Mouse (Mus musculus): ENCODE measurements around the gene Ppp3ca.
"Not testable (repeated sequence)": the region's sequence is repeated elsewhere in the genome, so short reads cannot be mapped to it uniquely, and the experiment has no call there.

Ppp3ca gene

DNA sequence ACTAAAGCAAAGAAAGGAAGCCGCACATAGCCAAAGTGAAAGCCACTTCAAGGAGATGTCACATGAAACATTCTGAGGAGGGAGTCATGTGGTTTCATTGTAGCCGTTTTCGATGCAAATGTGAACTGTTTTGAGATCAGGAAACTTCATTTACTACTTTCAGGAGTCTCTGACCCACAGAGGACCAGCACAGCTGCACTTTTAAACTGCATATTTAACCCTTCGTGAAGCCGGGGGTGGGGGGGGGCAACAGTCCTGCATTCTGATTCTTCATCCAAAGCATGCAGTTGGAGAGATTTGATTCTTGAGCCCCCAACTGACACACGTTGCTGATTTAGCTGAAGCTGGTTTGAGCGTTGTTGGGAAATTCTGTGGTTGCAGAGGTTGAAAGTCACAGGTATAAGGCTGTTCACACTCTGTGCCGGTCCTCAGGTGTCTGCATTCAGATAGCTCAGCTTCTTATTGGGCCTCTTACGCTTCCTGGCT is 18.2 kb downstream of the Ppp3ca start:
- no peak for DNase-seq

DNA sequence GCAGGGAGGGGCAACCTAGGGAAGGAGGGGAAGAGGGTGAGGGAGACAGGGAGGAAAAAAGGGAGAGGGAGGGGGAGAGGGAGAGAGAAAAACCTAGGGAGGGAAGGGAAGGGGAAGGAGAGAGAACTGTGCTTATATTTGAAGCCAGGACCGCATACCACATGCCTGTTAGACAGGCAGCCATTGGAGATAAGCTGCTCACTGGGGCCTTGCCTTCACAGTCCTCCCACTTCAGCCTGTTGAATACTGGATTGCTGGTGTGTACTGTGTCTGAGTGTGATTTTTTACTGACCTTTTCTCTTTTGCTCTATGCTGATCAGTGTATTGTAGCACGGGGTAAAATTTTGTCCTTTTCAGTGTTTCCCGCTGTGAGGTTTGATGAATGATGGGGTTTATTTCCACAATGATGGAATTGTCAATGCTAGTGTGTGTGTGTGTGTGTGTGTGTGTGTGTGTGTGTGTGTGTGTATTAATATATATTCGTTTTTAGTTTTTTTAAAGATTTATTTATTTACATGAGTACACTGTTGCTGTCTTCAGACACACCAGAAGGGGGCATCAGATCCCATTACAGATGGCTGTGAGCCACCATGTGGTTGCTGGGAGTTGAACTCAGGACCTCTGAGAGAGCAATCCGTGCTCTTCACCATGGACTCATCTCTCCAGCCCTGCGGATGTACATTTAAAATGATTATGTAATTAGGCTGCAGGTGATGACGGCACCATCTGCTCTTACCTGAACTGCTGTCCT is 20.0 kb downstream of the Ppp3ca start:
- DNase-seq, result no peak

GRCm38 (mm10) chr3:136691984-136692383 is 22.1 kb downstream of the Ppp3ca start:
- DNase-seq, result no peak

- no peak for DNase-seq
Measured at GRCm38 (mm10) chr3:136693547-136693946, 23.6 kb downstream of the Ppp3ca start.

- DNase-seq, result no peak
Measured at GRCm38 (mm10) chr3:136697626-136698191, 27.8 kb downstream of the Ppp3ca start.

GRCm38 (mm10) chr3:136699711-136700110 is 29.8 kb downstream of the Ppp3ca start:
- not testable (repeated sequence) for DNase-seq

- DNase-seq, result no peak
Measured at GRCm38 (mm10) chr3:136700447-136701009, 30.6 kb downstream of the Ppp3ca start.

GRCm38 (mm10) chr3:136702861-136703260 is 32.9 kb downstream of the Ppp3ca start:
- DNase-seq, result no peak

DNA sequence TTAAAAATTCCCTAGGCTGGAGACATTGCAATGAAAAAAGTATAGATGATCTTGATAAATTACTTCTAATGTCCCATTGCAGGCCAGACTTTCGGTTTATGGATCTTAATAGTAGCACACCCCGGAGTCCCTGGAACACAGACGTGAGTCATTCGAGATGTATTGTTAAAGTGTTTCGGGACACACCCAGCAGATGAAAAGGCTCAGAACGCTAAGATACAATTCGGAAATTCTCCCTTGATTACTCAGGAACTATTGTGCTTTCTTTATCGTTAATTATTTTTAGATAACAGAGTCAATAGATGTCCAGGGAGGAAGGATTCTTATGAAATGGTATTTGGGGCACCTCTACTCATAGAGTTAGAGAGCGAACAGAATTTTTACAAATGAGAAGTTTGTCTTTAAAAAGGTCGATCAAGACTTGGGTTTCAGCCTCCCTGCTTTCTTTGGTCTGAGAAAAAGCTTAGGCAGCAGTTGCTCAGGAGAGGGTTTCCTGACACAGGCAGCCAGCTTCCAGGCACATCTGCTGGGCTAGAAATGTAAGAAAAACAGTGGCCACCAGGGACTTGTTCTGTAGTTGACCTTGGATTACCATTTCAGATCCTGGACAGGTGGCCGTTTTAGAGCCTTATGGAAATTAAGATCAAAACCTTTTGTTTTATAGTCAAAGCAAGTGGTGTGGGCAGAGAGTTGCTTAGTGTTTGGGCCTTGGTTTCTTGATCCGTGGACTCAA is 34.8 kb downstream of the Ppp3ca start:
- no peak for DNase-seq

DNA sequence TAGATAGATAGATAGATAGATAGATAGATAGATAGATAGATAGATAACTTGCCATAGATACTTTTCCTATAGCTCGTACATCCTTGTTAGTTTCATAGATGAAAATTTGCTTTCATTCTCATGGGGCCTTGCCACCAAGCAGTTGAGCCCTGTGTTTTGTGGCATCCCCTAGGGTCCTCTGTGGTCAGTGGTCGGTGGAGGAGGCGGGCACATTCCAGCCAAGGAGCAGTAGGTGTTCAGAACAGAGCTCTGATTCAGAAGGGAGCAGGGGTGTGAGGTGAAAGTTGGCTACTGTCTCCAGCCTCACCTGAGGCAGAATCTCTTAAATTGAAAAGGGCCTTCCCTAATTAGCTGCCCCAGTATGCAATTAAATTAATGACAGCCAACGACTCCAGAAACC is 36.1 kb downstream of the Ppp3ca start:
- DNase-seq, result no peak

DNA sequence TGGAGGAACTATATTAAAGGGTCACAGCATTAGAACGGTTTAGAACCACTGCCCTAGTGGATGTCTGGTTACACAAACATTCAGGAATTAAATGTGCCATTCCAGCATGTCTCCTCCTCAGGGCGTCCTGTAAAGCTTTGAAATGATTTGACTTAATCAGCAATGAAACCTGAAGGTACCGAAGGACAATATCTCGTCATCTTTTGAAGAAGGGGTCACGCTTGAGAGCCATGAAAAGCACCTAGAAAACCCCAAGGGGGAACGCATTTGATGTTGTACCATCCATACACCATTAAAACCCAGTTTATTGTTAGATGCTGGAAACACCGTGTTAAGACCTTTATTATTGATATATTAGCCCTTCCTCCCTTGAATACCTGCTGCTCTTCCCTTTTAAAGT is 36.8 kb downstream of the Ppp3ca start:
- DNase-seq, result no peak

- no peak for DNase-seq
Measured at GRCm38 (mm10) chr3:136707222-136708019, 37.5 kb downstream of the Ppp3ca start.

GRCm38 (mm10) chr3:136708230-136708629 is 38.3 kb downstream of the Ppp3ca start:
- DNase-seq, result no peak

DNA sequence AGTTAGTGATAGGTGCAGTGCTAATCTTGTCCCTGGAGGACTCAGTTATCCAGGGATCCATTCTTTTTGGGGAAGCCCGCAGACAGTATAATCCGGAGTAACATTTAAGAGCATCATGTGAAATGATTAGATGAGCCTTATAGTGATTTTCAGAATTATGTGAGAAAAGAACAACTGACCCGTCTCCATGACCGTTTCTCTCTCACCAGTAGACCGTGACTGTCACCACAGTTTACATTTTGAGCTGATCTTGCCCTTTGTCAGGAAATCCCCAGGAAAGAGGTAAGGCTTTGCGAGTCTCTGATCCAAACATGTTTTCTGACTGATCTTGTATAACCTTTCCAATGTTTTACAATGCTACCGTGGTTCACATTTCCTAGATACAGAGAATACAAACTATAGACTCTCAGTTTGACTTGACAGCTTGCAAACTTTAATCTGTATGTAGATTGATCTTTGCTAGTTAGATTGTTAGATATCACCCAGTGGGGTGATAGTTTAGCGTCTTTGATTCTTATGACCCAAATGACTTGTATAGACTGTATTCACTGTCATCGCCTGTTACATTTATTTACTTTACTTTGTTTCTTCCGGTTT is 40.5 kb downstream of the Ppp3ca start:
- no peak for DNase-seq

DNA sequence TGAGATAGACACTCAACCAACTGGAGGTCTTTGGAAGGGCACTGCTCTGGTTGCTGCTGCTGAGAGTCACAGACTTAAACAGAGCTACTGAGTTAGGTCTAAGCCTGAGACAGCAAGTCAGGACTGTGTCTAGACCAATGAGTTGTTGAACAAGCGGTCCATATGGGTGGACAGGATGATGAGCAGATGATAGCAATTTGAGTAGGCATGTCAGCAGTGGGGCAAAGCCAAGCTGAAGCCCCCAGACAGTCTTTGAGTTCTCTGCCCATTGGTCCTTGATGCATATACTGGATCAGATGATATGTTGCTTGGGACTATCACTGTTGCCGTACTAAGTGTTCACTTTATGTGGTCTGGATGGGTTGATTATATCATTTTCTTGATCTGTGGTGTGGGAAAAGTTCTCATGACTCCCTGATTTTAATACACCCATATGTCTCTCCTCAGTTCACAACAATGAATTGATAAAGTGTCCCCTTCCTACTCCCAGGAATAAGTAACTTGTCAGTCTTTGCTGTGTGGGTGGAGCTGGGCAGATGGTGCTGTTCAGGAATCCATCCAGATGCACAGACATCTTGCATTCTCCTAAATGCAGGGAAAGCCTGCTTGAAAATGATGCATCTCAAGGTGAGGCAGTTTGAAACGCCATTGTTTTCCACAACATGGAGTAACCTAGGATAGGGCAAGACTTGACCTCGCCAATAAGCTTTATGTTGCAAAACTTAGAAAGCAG is 44.5 kb downstream of the Ppp3ca start:
- no peak for DNase-seq

DNA sequence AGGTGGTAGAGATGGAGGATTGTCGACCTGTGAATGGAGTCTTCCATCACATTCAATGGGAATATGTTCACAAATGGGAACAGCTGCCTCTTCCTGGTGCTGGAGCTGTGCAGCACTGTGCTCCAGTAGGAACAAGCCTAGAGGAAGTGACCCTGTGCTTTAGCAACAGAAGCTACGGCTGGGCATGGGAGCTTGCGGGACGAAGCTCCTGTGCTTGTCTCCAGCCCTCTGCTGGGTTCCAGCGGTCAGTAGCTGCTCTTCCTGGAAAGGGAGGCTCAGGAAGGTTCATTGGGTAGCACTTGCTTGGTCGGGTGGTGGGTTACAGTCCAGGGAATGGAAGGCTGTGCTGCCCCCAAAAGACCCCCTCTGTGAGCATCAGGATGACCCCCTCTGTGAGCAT is 46.3 kb downstream of the Ppp3ca start:
- no peak for DNase-seq

- DNase-seq, result no peak
Measured at GRCm38 (mm10) chr3:136718412-136718811, 48.5 kb downstream of the Ppp3ca start.

DNA sequence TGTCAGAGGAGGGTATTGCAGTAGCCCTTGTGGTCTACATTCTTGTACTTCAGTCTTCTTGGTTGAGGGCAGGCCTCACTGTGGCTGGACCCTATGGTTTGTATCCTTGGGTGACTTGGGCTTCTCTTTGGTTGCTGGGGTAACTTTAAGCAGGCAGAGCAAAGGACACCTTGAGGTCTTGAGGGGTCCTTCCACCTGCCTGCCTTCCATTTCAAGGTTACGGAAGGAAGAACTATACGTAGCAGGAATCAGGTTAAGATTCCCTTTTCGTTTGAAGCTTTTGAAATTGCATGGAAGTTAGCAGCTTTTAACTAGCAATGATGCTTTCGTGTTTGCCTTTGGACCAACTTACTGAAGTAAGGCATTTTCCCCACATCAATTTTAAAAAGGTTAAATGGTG is 51.3 kb downstream of the Ppp3ca start:
- DNase-seq, result no peak

DNA sequence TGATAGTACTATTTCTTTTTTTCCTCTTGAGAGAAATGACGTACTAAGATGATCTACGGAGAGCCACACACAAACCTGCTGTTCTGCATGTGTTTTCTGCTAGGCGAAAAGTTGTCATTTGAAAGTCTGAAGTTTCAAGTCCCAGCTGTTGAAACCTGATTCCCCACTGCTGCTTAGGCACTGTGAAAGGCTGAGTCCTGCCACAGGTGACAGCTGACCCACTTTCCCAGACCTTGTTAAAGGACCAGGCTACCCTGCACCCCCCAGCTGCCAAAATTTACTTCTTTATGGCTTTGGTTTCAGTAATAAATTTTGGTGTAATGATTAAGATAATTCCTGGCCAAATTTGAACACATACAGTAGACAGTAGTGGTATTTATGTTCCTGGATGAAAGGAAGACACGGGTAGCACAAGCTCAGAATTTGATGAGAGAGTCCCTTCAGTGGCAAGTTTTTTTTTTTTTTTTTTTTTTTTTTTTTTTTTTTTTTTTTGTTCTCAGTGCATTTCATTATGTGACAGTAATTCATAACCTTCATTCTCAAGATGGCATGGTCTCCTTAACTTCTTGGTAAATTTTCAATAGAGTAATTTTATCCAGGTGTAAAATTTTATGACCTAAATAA is 52.0 kb downstream of the Ppp3ca start:
- no peak for DNase-seq

DNA sequence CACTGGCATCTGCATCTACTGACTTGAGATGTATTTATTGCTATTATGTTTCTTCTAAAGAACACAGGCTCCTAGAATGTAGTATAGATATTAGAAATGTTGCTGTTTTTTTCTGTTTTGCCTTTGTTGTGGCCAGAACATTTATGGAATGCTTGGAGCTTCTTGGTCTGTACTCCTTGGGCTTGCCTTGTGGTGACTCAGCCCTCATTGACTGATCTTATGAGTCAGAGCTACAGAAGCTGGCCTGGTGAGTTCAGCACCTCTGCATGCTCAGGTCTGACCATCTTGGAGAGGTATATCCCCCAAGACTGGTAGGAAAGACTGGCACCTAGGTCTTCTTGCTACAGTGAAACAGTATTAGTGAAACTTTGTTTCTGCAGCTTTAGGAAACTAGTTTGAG is 52.6 kb downstream of the Ppp3ca start:
- DNase-seq, result no peak

All from right cerebral cortex, postnatal 25 days (tissue).